Mouse (Mus musculus) G1E-ER4 (cell line): ENCODE measurements around the gene Rab4a. TPM values are rescaled to one million over a fixed set of nuclear protein-coding genes. Genes with fewer than 3 reads are reported as not detected.

Experiments used
- GATA1 ChIP-seq: IDR thresholded peaks from one replicate; pipeline ENCODE4 v1.8.0; 2012; ENCODE audit warnings: low read length, inconsistent platforms
- polyA plus RNA-seq: library from polyadenylated mRNA; stranded (reverse); fragments of >175 nt; gene quantifications from 2 replicates; pipeline ENCODE4 v1.2.3, GENCODE M21; 2012

Rab4a gene
- 19.4 and 21.9 TPM in 2 replicates for polyA plus RNA-seq

GRCm38 (mm10) chr8:123805718-123806373, at the start of gene Rab4a:
Rab4a (plus strand) TSS chr8:123805985.
- no peak for TF ChIP-seq GATA1

- no peak for TF ChIP-seq GATA1
These were observed 48.9 kb upstream of the Rab4a start for GRCm38 (mm10) chr8:123756901-123757300.

- no peak for TF ChIP-seq GATA1
These were observed 46.9 kb upstream of the Rab4a start for GRCm38 (mm10) chr8:123758935-123759334.

GRCm38 (mm10) chr8:123759933-123760332, 45.9 kb upstream of the Rab4a start:
- TF ChIP-seq GATA1 = no peak

- TF ChIP-seq GATA1 = no peak
These were observed 45.2 kb upstream of the Rab4a start for GRCm38 (mm10) chr8:123760579-123760978.

- no peak for TF ChIP-seq GATA1
These were observed 44.4 kb upstream of the Rab4a start for GRCm38 (mm10) chr8:123761266-123761882.

- TF ChIP-seq GATA1 = no peak
These were observed 43.9 kb upstream of the Rab4a start for GRCm38 (mm10) chr8:123761883-123762270.

GRCm38 (mm10) chr8:123763355-123763754, 42.4 kb upstream of the Rab4a start:
- TF ChIP-seq GATA1 = no peak

GRCm38 (mm10) chr8:123764671-123765070, 41.1 kb upstream of the Rab4a start:
- TF ChIP-seq GATA1 = no peak

GRCm38 (mm10) chr8:123766516-123766915, 39.3 kb upstream of the Rab4a start:
- no peak for TF ChIP-seq GATA1

GRCm38 (mm10) chr8:123767874-123768273, 37.9 kb upstream of the Rab4a start:
- TF ChIP-seq GATA1 = no peak

- TF ChIP-seq GATA1 = no peak
These were observed 37.1 kb upstream of the Rab4a start for GRCm38 (mm10) chr8:123768492-123769356.

- TF ChIP-seq GATA1 = no peak
These were observed 32.3 kb upstream of the Rab4a start for GRCm38 (mm10) chr8:123773468-123773867.

- no peak for TF ChIP-seq GATA1
These were observed 31.3 kb upstream of the Rab4a start for GRCm38 (mm10) chr8:123774491-123774890.

GRCm38 (mm10) chr8:123777319-123777718, 28.5 kb upstream of the Rab4a start:
- TF ChIP-seq GATA1 = no peak

GRCm38 (mm10) chr8:123780471-123780870, 25.3 kb upstream of the Rab4a start:
- no peak for TF ChIP-seq GATA1
